Mouse (Mus musculus): ENCODE measurements around the gene Ugt1a6a. TPM values are rescaled to one million over a fixed set of nuclear protein-coding genes. Genes with fewer than 3 reads are reported as not detected.

Ugt1a6a gene
- polyA plus RNA-seq, 1 experiment from 2014 or later: 3.9 TPM

GRCm38 (mm10) chr1:88214462-88214952 is 79.9 kb downstream of the Ugt1a6a start:
- WGBS: 77% methylated on average over 2 of the region's 2 CpGs
- Histone ChIP-seq H3K4me2 (ENCODE audit: low read depth, low read length) (no peak overlapping the region), H3K9ac (ENCODE audit: low read length) (no peak overlapping the region), H3K27me3 (ENCODE audit: control insufficient read depth, insufficient read depth, low read depth, low read length) (no peaks in the 10 kb centered on the region), H3K36me3 (ENCODE audit: control insufficient read depth, insufficient read depth, low read length) (no peaks in the 10 kb centered on the region), H3K4me1 (replicated peaks; ENCODE audit: control insufficient read depth, insufficient read depth, low read length) (no peaks in the 10 kb centered on the region), H3K4me3 (ENCODE audit: low read length) (no peak overlapping the region), H3K9me3 (ENCODE audit: control insufficient read depth, low read length) (peaks cover 55% of the 10 kb centered on the region), H3K27ac (ENCODE audit: low read length) (no peak overlapping the region)
- no peak for ATAC-seq (ENCODE audit: low read depth)

DNA sequence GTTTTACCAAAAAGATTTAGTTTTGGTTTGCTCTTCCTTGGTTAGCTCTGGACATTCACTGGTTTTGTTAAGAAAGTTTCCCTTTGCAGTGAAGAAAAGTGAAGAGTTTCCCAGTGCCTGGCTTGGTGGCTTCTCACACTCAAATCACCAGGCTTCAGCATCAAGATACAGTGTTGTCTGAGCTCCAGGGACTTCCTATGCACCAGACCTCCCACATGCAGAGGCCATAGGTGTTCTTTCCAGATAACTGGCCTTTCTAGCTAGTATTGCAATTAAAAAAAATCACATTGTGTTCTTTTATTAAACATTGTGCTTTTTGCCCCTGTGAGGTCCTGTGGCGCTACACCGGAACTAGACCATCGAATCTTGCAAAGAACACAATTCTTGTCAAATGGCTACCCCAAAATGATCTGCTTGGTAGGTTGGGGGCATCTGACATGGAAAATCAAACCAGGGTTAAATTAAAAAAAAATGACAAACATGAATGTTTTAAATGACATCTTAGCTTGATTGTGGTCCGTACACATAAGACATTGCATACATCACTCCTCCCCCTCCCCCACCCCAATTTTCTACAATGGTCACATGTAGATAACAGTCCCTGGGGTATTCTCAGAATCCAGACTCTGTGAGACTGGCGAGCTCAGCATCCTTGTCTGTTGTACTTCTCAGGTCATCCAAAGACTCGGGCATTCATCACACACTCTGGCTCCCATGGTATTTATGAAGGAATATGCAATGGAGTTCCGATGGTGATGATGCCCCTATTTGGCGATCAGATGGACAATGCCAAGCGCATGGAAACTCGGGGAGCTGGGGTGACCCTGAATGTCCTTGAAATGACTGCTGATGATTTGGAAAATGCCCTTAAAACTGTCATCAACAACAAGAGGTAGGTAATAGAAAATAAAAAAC is 81.1 kb downstream of the Ugt1a6a start:
- 67% methylated on average over 10 of the region's 10 CpGs for WGBS
- no peaks in the 10 kb centered on the region for H3K27me3 ChIP-seq (ENCODE audit: control insufficient read depth, insufficient read depth, low read depth, low read length)
- no peak overlapping the region for H3K4me3 ChIP-seq (ENCODE audit: low read length)
- no peak overlapping the region for H3K4me2 ChIP-seq (ENCODE audit: low read depth, low read length)
- H3K9me3 ChIP-seq (ENCODE audit: control insufficient read depth, low read length): peaks cover 55% of the 10 kb centered on the region
- H3K4me1 ChIP-seq (replicated peaks; ENCODE audit: control insufficient read depth, insufficient read depth, low read length): no peaks in the 10 kb centered on the region
- no peak overlapping the region for H3K9ac ChIP-seq (ENCODE audit: low read length)
- H3K27ac ChIP-seq (ENCODE audit: low read length): no peak overlapping the region
- no peak for ATAC-seq (ENCODE audit: low read depth)
- no peaks in the 10 kb centered on the region for H3K36me3 ChIP-seq (ENCODE audit: control insufficient read depth, insufficient read depth, low read length)

GRCm38 (mm10) chr1:88216551-88216950 is 81.9 kb downstream of the Ugt1a6a start:
- H3K36me3 ChIP-seq (ENCODE audit: control insufficient read depth, insufficient read depth, low read length): no peaks in the 10 kb centered on the region
- H3K4me1 ChIP-seq (replicated peaks; ENCODE audit: control insufficient read depth, insufficient read depth, low read length): no peaks in the 10 kb centered on the region
- no peak overlapping the region for H3K4me3 ChIP-seq (ENCODE audit: low read length)
- peaks cover 52% of the 10 kb centered on the region for H3K9me3 ChIP-seq (ENCODE audit: control insufficient read depth, low read length)
- 54% methylated on average over 2 of the region's 2 CpGs for WGBS
- no peaks in the 10 kb centered on the region for H3K27me3 ChIP-seq (ENCODE audit: control insufficient read depth, insufficient read depth, low read depth, low read length)
- ATAC-seq (ENCODE audit: low read depth): no peak
- H3K27ac ChIP-seq (ENCODE audit: low read length): no peak overlapping the region
- H3K4me2 ChIP-seq (ENCODE audit: low read depth, low read length): no peak overlapping the region
- no peak overlapping the region for H3K9ac ChIP-seq (ENCODE audit: low read length)

GRCm38 (mm10) chr1:88217144-88217543 is 82.5 kb downstream of the Ugt1a6a start:
- peaks cover 46% of the 10 kb centered on the region for H3K9me3 ChIP-seq (ENCODE audit: control insufficient read depth, low read length)
- ATAC-seq (ENCODE audit: low read depth): no peak
- no peaks in the 10 kb centered on the region for H3K4me1 ChIP-seq (replicated peaks; ENCODE audit: control insufficient read depth, insufficient read depth, low read length)
- WGBS: 48% methylated on average over 2 of the region's 2 CpGs
- no peaks in the 10 kb centered on the region for H3K36me3 ChIP-seq (ENCODE audit: control insufficient read depth, insufficient read depth, low read length)
- no peak overlapping the region for H3K9ac ChIP-seq (ENCODE audit: low read length)
- no peak overlapping the region for H3K27ac ChIP-seq (ENCODE audit: low read length)
- H3K4me2 ChIP-seq (ENCODE audit: low read depth, low read length): no peak overlapping the region
- no peak overlapping the region for H3K4me3 ChIP-seq (ENCODE audit: low read length)
- no peaks in the 10 kb centered on the region for H3K27me3 ChIP-seq (ENCODE audit: control insufficient read depth, insufficient read depth, low read depth, low read length)

DNA sequence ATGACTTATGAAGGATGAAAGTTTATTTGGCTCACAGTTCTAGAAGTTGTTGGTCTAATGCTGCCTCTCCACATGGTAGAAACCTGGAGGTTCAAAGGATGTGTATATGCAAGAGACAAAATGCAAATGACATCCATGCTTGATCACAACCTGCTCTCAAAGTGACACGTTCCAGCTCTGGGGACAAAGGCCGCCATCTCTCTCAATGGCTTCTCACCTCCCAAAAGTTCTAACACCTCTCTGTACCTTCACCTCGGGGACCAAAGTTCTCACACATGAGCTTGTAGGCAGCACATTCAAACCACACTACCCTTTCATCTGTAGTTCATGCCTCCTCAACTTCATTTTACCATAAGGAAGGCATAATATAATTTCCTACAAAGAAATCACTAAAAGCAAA is 83.0 kb downstream of the Ugt1a6a start:
- Histone ChIP-seq H3K4me1 (replicated peaks; ENCODE audit: control insufficient read depth, insufficient read depth, low read length) (no peaks in the 10 kb centered on the region), H3K9me3 (ENCODE audit: control insufficient read depth, low read length) (peaks cover 41% of the 10 kb centered on the region), H3K9ac (ENCODE audit: low read length) (no peak overlapping the region), H3K27me3 (ENCODE audit: control insufficient read depth, insufficient read depth, low read depth, low read length) (no peaks in the 10 kb centered on the region), H3K27ac (ENCODE audit: low read length) (no peak overlapping the region), H3K4me2 (ENCODE audit: low read depth, low read length) (no peak overlapping the region), H3K4me3 (ENCODE audit: low read length) (no peak overlapping the region), H3K36me3 (ENCODE audit: control insufficient read depth, insufficient read depth, low read length) (no peaks in the 10 kb centered on the region)
- ATAC-seq (ENCODE audit: low read depth): no peak
- WGBS: 31% methylated on average over 3 of the region's 3 CpGs

GRCm38 (mm10) chr1:88218051-88218450 is 83.4 kb downstream of the Ugt1a6a start:
- H3K4me2 ChIP-seq (ENCODE audit: low read depth, low read length): no peak overlapping the region
- no peaks in the 10 kb centered on the region for H3K27me3 ChIP-seq (ENCODE audit: control insufficient read depth, insufficient read depth, low read depth, low read length)
- H3K9ac ChIP-seq (ENCODE audit: low read length): no peak overlapping the region
- ATAC-seq (ENCODE audit: low read depth): no peak
- H3K4me1 ChIP-seq (replicated peaks; ENCODE audit: control insufficient read depth, insufficient read depth, low read length): no peaks in the 10 kb centered on the region
- WGBS: 70% methylated on average over 9 of the region's 9 CpGs
- H3K9me3 ChIP-seq (ENCODE audit: control insufficient read depth, low read length): peaks cover 39% of the 10 kb centered on the region
- no peak overlapping the region for H3K4me3 ChIP-seq (ENCODE audit: low read length)
- no peaks in the 10 kb centered on the region for H3K36me3 ChIP-seq (ENCODE audit: control insufficient read depth, insufficient read depth, low read length)
- H3K27ac ChIP-seq (ENCODE audit: low read length): no peak overlapping the region

DNA sequence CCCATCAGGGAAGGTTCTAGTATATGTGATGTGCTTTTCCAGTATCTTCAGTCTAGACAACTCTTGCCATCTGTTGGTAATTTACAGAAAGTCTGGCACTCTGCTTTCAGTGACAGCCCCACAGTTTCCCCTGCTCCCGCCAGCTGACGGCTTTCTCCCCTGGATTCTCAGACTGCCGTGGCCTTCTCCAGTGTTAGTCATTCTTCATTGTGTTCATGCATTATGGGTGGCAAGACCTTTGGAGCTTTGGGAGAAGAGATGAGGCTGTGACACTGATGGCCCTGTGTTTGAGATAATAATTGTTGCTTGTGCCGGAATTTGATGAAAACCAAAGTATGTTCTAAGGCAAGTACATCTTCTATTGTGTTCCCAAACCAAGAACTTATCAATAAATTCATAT is 84.0 kb downstream of the Ugt1a6a start:
- no peak overlapping the region for H3K4me2 ChIP-seq (ENCODE audit: low read depth, low read length)
- WGBS: 47% methylated on average over 4 of the region's 4 CpGs
- no peak overlapping the region for H3K9ac ChIP-seq (ENCODE audit: low read length)
- no peak overlapping the region for H3K4me3 ChIP-seq (ENCODE audit: low read length)
- no peak for ATAC-seq (ENCODE audit: low read depth)
- H3K27me3 ChIP-seq (ENCODE audit: control insufficient read depth, insufficient read depth, low read depth, low read length): no peaks in the 10 kb centered on the region
- no peaks in the 10 kb centered on the region for H3K36me3 ChIP-seq (ENCODE audit: control insufficient read depth, insufficient read depth, low read length)
- H3K4me1 ChIP-seq (replicated peaks; ENCODE audit: control insufficient read depth, insufficient read depth, low read length): no peaks in the 10 kb centered on the region
- H3K9me3 ChIP-seq (ENCODE audit: control insufficient read depth, low read length): peaks cover 35% of the 10 kb centered on the region
- no peak overlapping the region for H3K27ac ChIP-seq (ENCODE audit: low read length)

GRCm38 (mm10) chr1:88219054-88219453 is 84.4 kb downstream of the Ugt1a6a start:
- Histone ChIP-seq H3K4me3 (ENCODE audit: low read length) (no peak overlapping the region), H3K9ac (ENCODE audit: low read length) (no peak overlapping the region), H3K4me2 (ENCODE audit: low read depth, low read length) (no peak overlapping the region), H3K27ac (ENCODE audit: low read length) (no peak overlapping the region), H3K36me3 (ENCODE audit: control insufficient read depth, insufficient read depth, low read length) (no peaks in the 10 kb centered on the region), H3K27me3 (ENCODE audit: control insufficient read depth, insufficient read depth, low read depth, low read length) (no peaks in the 10 kb centered on the region), H3K9me3 (ENCODE audit: control insufficient read depth, low read length) (peaks cover 31% of the 10 kb centered on the region), H3K4me1 (replicated peaks; ENCODE audit: control insufficient read depth, insufficient read depth, low read length) (no peaks in the 10 kb centered on the region)
- WGBS: 11% methylated on average over 1 of the region's 1 CpGs
- no peak for ATAC-seq (ENCODE audit: low read depth)

- H3K4me3 ChIP-seq (ENCODE audit: low read length): no peak overlapping the region
- H3K9ac ChIP-seq (ENCODE audit: low read length): no peak overlapping the region
- no peaks in the 10 kb centered on the region for H3K36me3 ChIP-seq (ENCODE audit: control insufficient read depth, insufficient read depth, low read length)
- H3K27ac ChIP-seq (ENCODE audit: low read length): no peak overlapping the region
- H3K27me3 ChIP-seq (ENCODE audit: control insufficient read depth, insufficient read depth, low read depth, low read length): no peaks in the 10 kb centered on the region
- H3K4me1 ChIP-seq (replicated peaks; ENCODE audit: control insufficient read depth, insufficient read depth, low read length): no peaks in the 10 kb centered on the region
- H3K9me3 ChIP-seq (ENCODE audit: control insufficient read depth, low read length): peaks cover 22% of the 10 kb centered on the region
- no peak overlapping the region for H3K4me2 ChIP-seq (ENCODE audit: low read depth, low read length)
- ATAC-seq (ENCODE audit: low read depth): no peak
Observed at GRCm38 (mm10) chr1:88220336-88220735, 85.7 kb downstream of the Ugt1a6a start.
